Mouse (Mus musculus) neural tube, embryonic 11.5 days (tissue): ENCODE measurements around the gene Rbm20. TPM values are rescaled to one million over a fixed set of nuclear protein-coding genes. Genes with fewer than 3 reads are reported as not detected.

Source experiments
- ATAC-seq: fragments of 200-750 bp; cut with Nextera tagmentation; 2 replicates; pipeline ENCODE4 v1.8.0; 2017; ENCODE audit warnings: moderate number of reproducible peaks, mild to moderate bottlenecking, moderate TSS enrichment, moderate library complexity; ENCODE audit not compliant: insufficient read depth, low FRiP score, low TSS enrichment
- DNase-seq: peaks from one replicate; pipeline ENCODE4 v3.0.0-alpha.2; 2015; ENCODE audit warnings: low spot score
- H3K27ac ChIP-seq: fragments of 300-500 bp; sonication (generic); 2 replicates; pipeline ENCODE4 v1.5.1; 2014; ENCODE audit warnings: low read depth, mild to moderate bottlenecking, low read length
- H3K27me3 ChIP-seq: fragments of 300-500 bp; sonication (generic); 2 replicates; pipeline ENCODE4 v1.6.1; 2014; ENCODE audit warnings: mild to moderate bottlenecking, low read length, mixed read lengths; ENCODE audit not compliant: control insufficient read depth, insufficient read depth
- H3K36me3 ChIP-seq: fragments of 300-500 bp; sonication (generic); 2 replicates; pipeline ENCODE4 v1.6.1; 2014; ENCODE audit warnings: mild to moderate bottlenecking, low read length, moderate library complexity, mixed read lengths; ENCODE audit not compliant: control insufficient read depth, insufficient read depth
- H3K4me1 ChIP-seq: fragments of 300-500 bp; sonication (generic); 2 replicates; pipeline ENCODE4 v1.6.1; 2014; ENCODE audit warnings: low read length, mixed read lengths; ENCODE audit not compliant: control insufficient read depth, insufficient read depth
- H3K4me2 ChIP-seq: fragments of 300-500 bp; sonication (generic); 2 replicates; pipeline ENCODE4 v1.6.1; 2014; ENCODE audit warnings: low read depth, mild to moderate bottlenecking, moderate library complexity
- H3K4me3 ChIP-seq: fragments of 300-500 bp; sonication (generic); 2 replicates; pipeline ENCODE4 v1.5.1; 2014; ENCODE audit warnings: low read depth, low read length
- H3K9ac ChIP-seq: fragments of 300-500 bp; sonication (generic); 2 replicates; pipeline ENCODE4 v1.6.1; 2014; ENCODE audit warnings: mild to moderate bottlenecking, low read length
- H3K9me3 ChIP-seq: fragments of 300-500 bp; sonication (generic); 2 replicates; pipeline ENCODE4 v1.6.1; 2016; ENCODE audit warnings: low read length; ENCODE audit not compliant: control insufficient read depth
- WGBS: fragments of 180-500 bp; shearing (Covaris S2); extraction: QIAGEN DNeasy Blood & Tissue Kit; methylation state at CpG from one replicate; pipeline ENCODE4 v1.1.7; 2014; 5-methylcytosine and 5-hydroxymethylcytosine counted together
- polyA plus RNA-seq: library from polyadenylated mRNA; unstranded; fragments of >200 nt; fragmentation: Nextera tagmentation; extraction: Ambion mirVana; gene quantifications from 2 replicates; pipeline ENCODE4 v1.2.1, GENCODE M21; 2014

The Rbm20 gene
- 1.4 and 2.3 TPM in 2 replicates for polyA plus RNA-seq

GRCm38 (mm10) chr19:53676718-53677634 lies at the start of gene Rbm20:
Gene Rbm20, plus strand, starts transcription at chr19:53677306.
- H3K27me3 ChIP-seq = peaks cover 32% of the 10 kb centered on the region
- H3K4me3 ChIP-seq = peak within 1 kb of the TSS; percentile 59
- peak within 1 kb of the TSS; percentile 30 for H3K9ac ChIP-seq
- no peaks in the 10 kb centered on the region for H3K9me3 ChIP-seq
- H3K36me3 ChIP-seq = no peaks in the 10 kb centered on the region
- WGBS = under 1% methylated on average over 68 of the region's 82 CpGs
- peak; percentile 66 for DNase-seq
- peaks cover 6% of the 10 kb centered on the region; the same call in 1 of the 2 replicates for H3K4me1 ChIP-seq
- peak; percentile 69 for ATAC-seq
- H3K4me2 ChIP-seq = peak within 1 kb of the TSS; percentile 100
- no peak within 1 kb of the TSS for H3K27ac ChIP-seq

- Histone ChIP-seq H3K4me3 (no peak overlapping the region), H3K9me3 (no peaks in the 10 kb centered on the region), H3K4me1 (no peaks in the 10 kb centered on the region), H3K27ac (no peak overlapping the region), H3K27me3 (no peaks in the 10 kb centered on the region), H3K9ac (no peak overlapping the region), H3K4me2 (no peak overlapping the region), H3K36me3 (peaks cover 21% of the 10 kb centered on the region)
- ATAC-seq (no peak), DNase-seq (no peak)
- WGBS = 88% methylated on average over 2 of the region's 2 CpGs
Observed at GRCm38 (mm10) chr19:53638041-53638440, 39.1 kb upstream of the Rbm20 start.

GRCm38 (mm10) chr19:53638727-53639126 lies 38.4 kb upstream of the Rbm20 start:
- H3K9me3 ChIP-seq = no peaks in the 10 kb centered on the region
- H3K4me1 ChIP-seq = no peaks in the 10 kb centered on the region
- DNase-seq (no peak), ATAC-seq (no peak)
- H3K27me3 ChIP-seq = no peaks in the 10 kb centered on the region
- no peak overlapping the region for H3K27ac ChIP-seq
- H3K4me2 ChIP-seq = no peak overlapping the region
- peaks cover 21% of the 10 kb centered on the region for H3K36me3 ChIP-seq
- H3K4me3 ChIP-seq = no peak overlapping the region
- H3K9ac ChIP-seq = no peak overlapping the region
- 91% methylated on average over 8 of the region's 8 CpGs for WGBS

GRCm38 (mm10) chr19:53644020-53644595 lies 33.0 kb upstream of the Rbm20 start:
- H3K27me3 ChIP-seq = no peaks in the 10 kb centered on the region
- H3K36me3 ChIP-seq = peaks cover 16% of the 10 kb centered on the region
- no peak overlapping the region for H3K9ac ChIP-seq
- no peak overlapping the region for H3K4me3 ChIP-seq
- DNase-seq = no peak
- WGBS = 92% methylated on average over 9 of the region's 9 CpGs
- no peak for ATAC-seq
- no peak overlapping the region for H3K27ac ChIP-seq
- H3K9me3 ChIP-seq = no peaks in the 10 kb centered on the region
- H3K4me1 ChIP-seq = no peaks in the 10 kb centered on the region
- no peak overlapping the region for H3K4me2 ChIP-seq

- H3K9me3 ChIP-seq = no peaks in the 10 kb centered on the region
- H3K27ac ChIP-seq = no peak overlapping the region
- no peaks in the 10 kb centered on the region for H3K4me1 ChIP-seq
- no peak for DNase-seq
- H3K9ac ChIP-seq = no peak overlapping the region
- no peak overlapping the region for H3K4me2 ChIP-seq
- no peak for ATAC-seq
- 87% methylated on average over 9 of the region's 9 CpGs for WGBS
- H3K4me3 ChIP-seq = no peak overlapping the region
- H3K36me3 ChIP-seq = peaks cover 2% of the 10 kb centered on the region
- no peaks in the 10 kb centered on the region for H3K27me3 ChIP-seq
Observed at GRCm38 (mm10) chr19:53647301-53647700, 29.8 kb upstream of the Rbm20 start.

GRCm38 (mm10) chr19:53648056-53648455 lies 29.1 kb upstream of the Rbm20 start:
- ATAC-seq = no peak
- 46% methylated on average over 5 of the region's 5 CpGs for WGBS
- peaks cover 2% of the 10 kb centered on the region for H3K36me3 ChIP-seq

GRCm38 (mm10) chr19:53648802-53649236 lies 28.3 kb upstream of the Rbm20 start:
- 0 out of 2 replicates have a peak, but pooled peaks cover 4% of the 10 kb centered on the region for H3K4me1 ChIP-seq
- H3K4me2 ChIP-seq = no peak overlapping the region
- H3K27me3 ChIP-seq = no peaks in the 10 kb centered on the region
- no peaks in the 10 kb centered on the region for H3K9me3 ChIP-seq
- ATAC-seq (peak; percentile 54; the same call in 1 of the 2 replicates), DNase-seq (peak; percentile 78)
- no peak overlapping the region for H3K4me3 ChIP-seq
- H3K36me3 ChIP-seq = peaks cover 2% of the 10 kb centered on the region
- WGBS = 38% methylated on average over 10 of the region's 10 CpGs
- no peak overlapping the region for H3K27ac ChIP-seq
- no peak overlapping the region for H3K9ac ChIP-seq

More at GRCm38 (mm10) chr19:53648056-53648455, 29.1 kb upstream of the Rbm20 start:
- Histone ChIP-seq H3K27me3 (no peaks in the 10 kb centered on the region), H3K27ac (no peak overlapping the region), H3K4me3 (no peak overlapping the region), H3K9me3 (no peaks in the 10 kb centered on the region), H3K9ac (no peak overlapping the region), H3K4me2 (no peak overlapping the region), H3K4me1 (0 out of 2 replicates have a peak, but pooled peaks cover 4% of the 10 kb centered on the region)
- DNase-seq = no peak

- ATAC-seq = no peak
- no peak overlapping the region for H3K4me3 ChIP-seq
- H3K27me3 ChIP-seq = no peaks in the 10 kb centered on the region
- H3K36me3 ChIP-seq = peaks cover under 1% of the 10 kb centered on the region
- H3K4me2 ChIP-seq = no peak overlapping the region
- H3K27ac ChIP-seq = no peak overlapping the region
- H3K9ac ChIP-seq = no peak overlapping the region
- 0 out of 2 replicates have a peak, but pooled peaks cover 4% of the 10 kb centered on the region for H3K4me1 ChIP-seq
- WGBS = 83% methylated on average over 6 of the region's 6 CpGs
- DNase-seq = no peak
- H3K9me3 ChIP-seq = no peaks in the 10 kb centered on the region
Observed at GRCm38 (mm10) chr19:53649361-53649760, 27.7 kb upstream of the Rbm20 start.
